Mouse (Mus musculus): ENCODE data around the gene Snap91.

DNA sequence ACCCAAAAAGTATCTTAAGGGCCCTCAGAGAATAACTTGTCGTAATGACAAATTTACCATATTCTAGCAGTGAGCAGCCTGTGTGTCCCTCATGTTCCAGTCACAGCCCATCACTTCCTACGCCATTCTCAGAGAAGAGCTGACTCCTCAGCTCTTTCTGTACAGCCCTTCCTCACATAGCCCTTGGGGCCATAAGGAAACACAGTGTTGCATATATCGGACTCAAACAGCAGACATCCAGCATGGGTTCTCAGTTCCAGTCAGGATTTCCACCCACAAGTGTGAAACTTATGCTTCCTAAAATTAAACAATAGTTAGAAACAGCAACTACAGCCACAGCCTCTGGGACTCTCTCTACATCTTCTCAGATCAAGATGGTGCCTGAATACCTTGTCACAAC lies 27.6 kb downstream of the Snap91 start:
- no peak for TF ChIP-seq CTCF (IDR thresholded peaks at IDR 0.05; ENCODE audit: low read depth)
- no peak for TF ChIP-seq EP300 (IDR thresholded peaks at IDR 0.05; ENCODE audit: low read depth)

Measured in liver, postnatal 0 days (tissue).